Mouse (Mus musculus) ES-Bruce4 (cell line): Measurements from ENCODE around the gene Trim80.

Source experiments
- CTCF ChIP-seq: IDR thresholded peaks from one replicate; pipeline ENCODE4 v1.8.1; 2011; ENCODE audit warnings: low read depth, low read length
- EP300 ChIP-seq: IDR thresholded peaks from 2 replicates; pipeline ENCODE4 v1.6.1; 2011; ENCODE audit warnings: low read depth, low read length; ENCODE audit not compliant: insufficient read depth
- POLR2A ChIP-seq: IDR thresholded peaks from one replicate; pipeline ENCODE4 v1.8.1; 2011; ENCODE audit warnings: low read length; ENCODE audit not compliant: insufficient read depth

GRCm38 (mm10) chr11:115491356-115492083 is 51.2 kb downstream of the Trim80 start, which contains the start of gene Nt5c:
- peak; percentile 40 for TF ChIP-seq CTCF
- TF ChIP-seq POLR2A, result no peak
- TF ChIP-seq EP300, result 0 out of 2 replicates have a peak, but pooled peaks have one; percentile 25
